Mouse (Mus musculus): ENCODE data around the gene Lgr5. TPM values are rescaled to one million over a fixed set of nuclear protein-coding genes. Genes with fewer than 3 reads are reported as not detected.

Gene Lgr5
- total RNA-seq, 4 experiments from 2014 or later, result not detected

- no peak for DNase-seq (ENCODE audit: low spot score)
Measured at GRCm38 (mm10) chr10:115437286-115437685, 150.3 kb downstream of the Lgr5 start.

DNA sequence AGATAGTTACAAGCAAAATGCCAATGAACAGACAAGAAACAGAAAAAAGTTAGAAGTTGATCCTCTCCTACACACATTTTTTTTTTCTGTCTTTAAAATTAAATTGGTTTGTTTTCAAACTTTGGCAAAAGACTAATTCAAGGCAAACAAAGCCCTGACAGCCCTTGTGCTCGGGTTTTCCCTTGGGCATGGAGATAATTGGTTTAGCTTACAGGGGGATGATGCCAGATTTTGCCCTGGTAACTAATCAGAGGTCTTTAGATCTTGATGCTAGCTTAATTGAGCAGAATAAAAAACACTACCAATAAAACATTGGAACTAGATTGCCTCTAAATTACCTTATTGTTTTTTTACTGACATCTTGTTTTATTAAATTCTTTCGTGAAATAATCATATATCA lies 162.2 kb downstream of the Lgr5 start:
- DNase-seq (ENCODE audit: low spot score), result no peak

DNA sequence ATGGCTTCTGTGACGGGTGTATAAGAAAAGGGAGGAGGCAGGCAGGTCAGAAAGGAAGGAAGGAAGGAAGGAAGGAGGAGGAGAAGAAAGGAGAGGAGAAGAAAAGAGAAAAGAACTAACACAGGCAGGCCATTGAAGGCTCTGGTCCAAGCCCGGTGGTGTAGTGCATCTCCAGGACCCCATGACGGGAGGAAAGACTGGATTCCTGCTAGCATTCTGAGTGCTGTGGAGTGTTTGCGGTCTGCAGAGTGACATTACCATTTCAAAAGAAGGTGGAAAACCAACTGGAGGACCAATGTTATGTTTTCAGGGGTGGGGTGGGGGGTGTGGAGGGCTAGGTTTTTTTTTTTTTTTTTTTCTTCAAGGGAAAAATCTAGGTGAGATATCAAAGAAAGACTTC lies 165.6 kb downstream of the Lgr5 start:
- no peak for DNase-seq (ENCODE audit: low spot score)

DNA sequence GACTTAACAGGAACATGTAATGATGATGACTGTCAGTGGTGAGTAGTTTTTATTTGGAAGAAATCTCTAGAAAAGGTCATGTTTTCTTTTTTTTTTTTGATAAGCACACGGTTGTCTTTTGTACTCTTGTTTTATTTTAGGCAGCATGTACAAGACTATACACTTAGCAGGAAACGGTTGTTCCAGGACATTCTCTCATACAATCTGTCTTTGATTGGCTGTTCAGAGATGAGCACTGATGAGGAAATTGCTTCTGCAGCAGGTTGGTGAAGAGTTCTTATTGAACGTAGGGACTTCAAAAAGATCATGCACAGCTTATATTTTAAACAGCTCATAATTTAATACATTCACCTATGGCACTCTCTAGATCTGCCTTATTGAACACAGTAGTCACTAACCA lies 173.5 kb downstream of the Lgr5 start:
- no peak for DNase-seq (ENCODE audit: low spot score)

GRCm38 (mm10) chr10:115413496-115413895 lies 174.1 kb downstream of the Lgr5 start:
- no peak for DNase-seq (ENCODE audit: low spot score)

- peak; percentile 16 for DNase-seq (ENCODE audit: low spot score)
Measured at GRCm38 (mm10) chr10:115406393-115406792, 181.2 kb downstream of the Lgr5 start.

Other genes starting within 250 kb of the Lgr5 start
- gene Tmem19, start 225.3 kb downstream of the Lgr5 start, total RNA-seq (2022), result 10 to 100 TPM in 3 of 4 experiments, 1 to 10 TPM in 1; 9.9 to 12.7 (median 11.3) TPM
- 10 to 100 TPM in 1 of 4 experiments, 1 to 10 TPM in 3; 5.2 to 10.6 (median 7.1) TPM for gene Thap2, start 203.3 kb downstream of the Lgr5 start, total RNA-seq (2022)
- 10 to 100 TPM; 11.2 to 14.3 (median 13.8) TPM for gene Zfc3h1, start 202.8 kb downstream of the Lgr5 start, total RNA-seq (2022)
- not detected for gene A930009A15Rik, start 17.8 kb downstream of the Lgr5 start, total RNA-seq (2022)
- gene Tspan8, start 229.1 kb upstream of the Lgr5 start, total RNA-seq (2022), result 1 to 10 TPM; 1.3 to 2.8 (median 1.9) TPM